Mouse (Mus musculus) frontal cortex, adult 2 months (tissue): ENCODE data around the gene Hipk3. TPM values are rescaled to one million over a fixed set of nuclear protein-coding genes. Genes with fewer than 3 reads are reported as not detected.

Experiments
- DNase-seq, 2 experiments: peaks; one replicate each; pipeline ENCODE4 v3.0.0; 2022; ENCODE audit warnings: low spot score in 1 of 2; ENCODE audit errors: extremely low spot score in 1 of 2
- polyA plus RNA-seq: library from polyadenylated mRNA; depleted of rRNA; stranded (reverse); fragments of >200 nt; gene quantifications from 2 replicates; pipeline ENCODE4 v1.2.3, GENCODE M21; 2012; rRNA removed

The Hipk3 gene
- polyA plus RNA-seq, 1 experiment = 33.3 TPM

DNA sequence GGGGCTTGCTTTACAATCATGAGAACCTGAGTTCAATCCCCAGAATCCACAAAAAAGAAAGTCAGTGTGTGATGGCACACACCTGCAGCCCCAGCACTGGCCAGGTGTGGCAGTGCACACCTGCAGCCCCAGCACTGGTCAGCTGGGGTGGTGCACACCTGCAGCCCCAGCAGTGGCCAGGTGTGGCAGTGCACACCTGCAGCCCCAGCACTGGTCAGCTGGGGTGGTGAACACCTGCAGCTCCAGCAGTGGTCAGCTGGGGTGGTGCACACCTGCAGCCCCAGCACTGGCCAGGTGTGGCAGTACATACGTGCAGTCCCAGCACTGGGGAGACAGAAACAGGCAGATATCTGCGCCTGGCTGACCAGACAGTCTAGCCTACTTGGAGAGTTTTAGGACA lies 116.3 kb downstream of the Hipk3 start:
- DNase-seq = no peak

Other genes starting within 250 kb of the Hipk3 start
- gene D430041D05Rik, start 83.4 kb downstream of the Hipk3 start, polyA plus RNA-seq = 28.6 and 29.4 TPM in 2 replicates
- gene Cstf3, start 96.1 kb upstream of the Hipk3 start, polyA plus RNA-seq = 42.8 and 43.4 TPM in 2 replicates
- 14.6 and 17.5 TPM in 2 replicates for gene Tcp11l1, start 217.7 kb upstream of the Hipk3 start, polyA plus RNA-seq
- not detected in 2 replicates for gene Pin1rt1, start 221.9 kb upstream of the Hipk3 start, polyA plus RNA-seq
- 1.5 and 1.8 TPM in 2 replicates for gene Depdc7, start 248.4 kb upstream of the Hipk3 start, polyA plus RNA-seq